Mouse (Mus musculus) bone marrow macrophage, adult 2 months (primary cell): ENCODE measurements around the gene Eepd1.

Experiments
- CTCF ChIP-seq: IDR thresholded peaks from 2 replicates; pipeline ENCODE4 v1.5.1; 2012; ENCODE audit warnings: low read depth, mild to moderate bottlenecking, low read length, moderate library complexity
- POLR2A ChIP-seq: IDR thresholded peaks from 2 replicates; pipeline ENCODE4 v1.6.1; 2012; ENCODE audit warnings: mild to moderate bottlenecking, low read depth, low read length, borderline replicate concordance

- TF ChIP-seq CTCF = no peak
- no peak for TF ChIP-seq POLR2A
These were observed 63.9 kb downstream of the Eepd1 start for GRCm38 (mm10) chr9:25545212-25545611.
